Mouse (Mus musculus): ENCODE measurements around the gene Atrn.

Gene Atrn

DNA sequence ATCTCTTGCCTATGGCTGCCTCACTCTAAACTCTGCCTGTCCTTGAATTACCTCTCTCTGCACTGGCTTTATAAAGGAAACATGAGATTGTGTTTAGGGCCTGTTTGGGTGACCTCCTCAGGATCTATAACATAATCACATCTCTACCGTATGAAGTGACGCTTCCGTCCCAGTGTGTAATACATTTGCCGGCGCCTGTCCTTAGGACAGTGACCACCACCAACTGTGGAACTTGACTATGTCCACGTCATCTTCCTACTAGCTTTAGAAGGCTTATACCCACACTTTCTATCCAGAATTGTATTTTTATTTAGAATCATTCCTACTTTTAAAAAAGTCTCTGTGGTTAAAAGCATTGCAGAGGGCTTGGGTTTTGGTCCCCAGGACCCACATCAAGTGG is 131.9 kb downstream of the Atrn start:
- no peak for DNase-seq (ENCODE audit: low read depth in 2 of 2, low spot score in 2 of 2)

DNA sequence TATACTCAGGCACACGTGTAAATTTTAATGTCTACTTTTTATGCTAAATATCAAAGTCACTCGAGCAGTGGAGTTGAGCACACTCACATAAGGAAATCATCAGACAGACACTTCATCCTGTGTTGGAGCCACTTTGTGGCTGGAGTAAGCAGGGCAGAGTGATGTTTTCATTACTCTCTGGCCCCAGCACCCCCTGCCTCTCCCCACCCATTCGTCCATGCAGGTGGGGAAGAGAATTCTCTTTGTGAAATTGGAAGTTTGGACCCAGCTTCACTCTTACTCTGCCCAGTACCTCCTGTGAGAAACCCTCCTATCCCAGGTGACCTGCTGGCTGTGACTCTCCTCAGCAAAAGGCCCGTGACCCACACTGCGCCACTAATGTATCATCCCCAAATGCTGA is 132.4 kb downstream of the Atrn start:
- no peak for DNase-seq (ENCODE audit: low read depth in 2 of 2, low spot score in 2 of 2)

DNA sequence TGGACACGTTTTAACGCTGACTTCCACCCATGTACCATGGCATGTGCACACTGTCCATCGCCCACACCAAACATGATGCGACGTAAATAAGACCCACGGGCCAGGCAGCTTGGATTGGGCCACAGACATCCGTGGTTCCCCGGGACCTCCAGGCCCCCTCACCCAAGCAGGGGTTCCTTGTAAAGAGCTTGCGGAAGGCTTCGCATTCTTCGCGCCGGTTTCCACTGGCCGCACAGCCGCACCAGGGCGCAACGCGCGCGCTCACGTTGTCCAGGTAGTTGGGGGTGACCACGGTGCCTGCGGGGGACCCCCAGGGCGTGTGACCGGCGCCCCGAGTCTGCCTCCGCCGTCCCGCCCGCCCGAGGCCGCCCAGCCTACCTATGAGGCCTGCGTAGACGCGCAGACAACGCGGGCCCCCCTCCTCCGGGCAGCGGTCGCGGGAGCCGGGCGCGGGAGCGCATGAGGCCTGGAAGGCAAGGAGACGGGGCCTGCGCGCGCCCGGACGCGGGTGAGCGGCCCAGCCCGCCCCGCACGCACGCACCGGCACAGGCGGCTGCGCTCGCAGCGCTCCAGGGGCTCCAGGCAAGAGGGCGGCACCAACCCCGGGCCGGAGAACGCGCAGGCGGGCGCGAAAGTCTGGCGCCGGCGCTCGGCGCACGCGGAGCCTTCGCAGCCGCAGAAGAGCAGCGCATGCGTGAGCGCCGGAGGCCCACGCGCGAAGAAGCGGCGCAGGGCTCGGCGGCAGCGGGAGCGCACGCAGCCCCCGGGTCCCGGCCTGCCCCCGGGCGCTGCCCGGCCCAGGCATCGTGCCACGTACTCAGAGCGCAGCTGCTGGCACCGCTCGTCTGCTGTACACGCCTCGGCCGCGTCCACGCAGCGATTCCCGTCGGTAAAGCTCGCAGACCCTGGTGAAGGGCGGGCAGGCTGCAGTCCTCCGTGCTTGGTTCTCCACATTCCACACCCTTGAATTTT is 134.8 kb downstream of the Atrn start:
- DNase-seq (ENCODE audit: low read depth in 2 of 2, low spot score in 2 of 2), result no peak

DNA sequence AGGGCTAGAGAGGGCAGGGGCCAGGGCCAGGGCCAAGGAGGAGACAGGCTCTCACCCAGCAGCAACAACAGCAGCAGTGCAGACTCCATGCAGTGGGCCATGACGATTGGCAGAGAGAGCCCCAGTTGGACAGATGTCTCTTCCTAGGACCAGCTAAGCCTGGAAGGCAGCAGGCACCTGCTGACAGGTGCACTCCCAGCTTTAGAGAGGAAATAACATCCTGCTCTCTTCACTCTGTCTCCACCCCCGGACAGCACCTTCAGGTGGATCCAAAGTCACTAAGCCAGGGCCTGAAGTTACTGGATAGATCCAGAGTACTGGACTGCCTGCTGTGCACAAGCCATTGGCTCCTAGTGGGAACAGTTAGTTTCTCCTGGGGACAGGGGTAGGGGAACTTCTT is 136.7 kb downstream of the Atrn start, which contains the start of gene Gfra4:
Gene Gfra4 (minus strand): TSS at position 101 of the 400 bp plus-strand sequence.
- no peak for DNase-seq (ENCODE audit: low read depth in 2 of 2, low spot score in 2 of 2)

DNA sequence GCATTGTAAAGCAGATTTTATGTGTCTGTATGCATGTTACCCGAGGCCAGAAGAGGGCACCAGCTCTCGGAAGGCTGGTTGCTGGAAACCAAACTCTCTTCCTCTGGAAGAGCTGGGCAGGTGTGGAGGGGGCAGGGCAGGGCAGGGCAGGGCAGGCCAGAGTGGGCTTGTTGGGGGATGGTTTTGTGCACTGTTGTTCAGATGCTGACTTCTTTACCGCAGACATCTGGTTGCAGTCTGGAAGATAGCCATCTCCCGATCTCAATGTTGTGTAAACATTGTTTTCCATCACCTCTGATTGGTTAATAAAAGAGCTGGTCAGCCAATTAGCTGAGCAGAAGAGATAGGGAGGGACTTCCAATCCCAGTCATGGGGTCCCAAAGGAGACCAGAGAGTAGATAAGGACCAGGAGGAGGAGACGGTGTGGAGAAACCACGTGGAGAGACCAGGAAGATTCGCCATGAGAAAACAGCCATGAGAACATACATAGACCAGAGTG is 138.1 kb downstream of the Atrn start:
- no peak for DNase-seq (ENCODE audit: low read depth in 2 of 2, low spot score in 2 of 2)

DNA sequence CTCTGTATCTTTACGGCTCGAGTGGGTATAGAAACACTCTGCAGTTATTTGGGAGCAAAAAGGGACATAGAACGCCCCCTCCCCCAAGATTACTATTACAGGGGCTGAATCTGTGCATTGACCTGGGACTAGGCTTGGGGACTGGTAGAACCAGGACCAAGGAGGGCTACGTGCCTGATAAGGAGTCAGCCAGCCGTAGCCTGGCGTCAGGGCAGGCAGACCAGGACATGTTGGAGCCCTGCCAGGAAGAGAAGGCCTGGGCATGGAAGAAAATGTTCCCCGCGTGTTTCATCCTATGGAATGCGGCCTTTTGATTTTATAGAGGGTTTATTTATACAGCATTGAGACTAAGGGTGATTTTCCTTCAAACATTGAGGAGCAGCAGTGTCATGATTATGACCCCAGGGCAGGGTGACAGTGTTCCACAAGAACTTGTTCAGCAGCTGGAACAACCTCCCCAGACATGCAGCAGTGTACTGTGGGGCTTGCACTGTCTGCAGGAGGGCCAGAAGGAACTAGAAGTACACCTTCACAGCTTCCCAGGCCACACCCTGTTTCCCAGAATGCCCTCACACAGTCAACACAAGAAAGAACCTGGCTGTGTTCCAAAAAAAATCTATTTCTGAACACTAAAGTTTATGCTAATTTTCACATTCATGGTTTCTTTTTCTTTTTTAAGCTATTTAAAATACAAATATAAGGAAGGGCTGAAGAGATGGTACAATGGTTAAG is 138.9 kb downstream of the Atrn start:
- no peak for DNase-seq (ENCODE audit: low read depth in 2 of 2, low spot score in 2 of 2)

DNA sequence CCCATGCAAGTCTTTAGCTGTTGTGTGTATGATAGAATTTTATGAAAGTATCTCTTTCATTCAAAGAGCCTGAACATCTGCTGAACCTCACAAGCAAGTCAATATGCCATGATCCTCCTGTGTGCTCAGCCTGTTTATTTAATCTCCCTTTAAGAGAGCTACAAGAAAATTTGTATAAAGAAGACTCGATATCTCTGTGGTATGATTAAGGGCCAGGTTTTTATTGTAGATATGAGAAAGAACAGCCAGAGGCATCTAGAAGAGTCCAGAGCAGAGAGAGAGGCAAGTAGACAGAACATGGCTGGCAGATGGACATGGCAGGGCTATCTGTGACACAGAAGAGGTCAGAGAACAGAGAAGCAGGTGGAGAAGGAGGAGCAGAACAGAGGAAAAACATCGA is 139.7 kb downstream of the Atrn start:
- DNase-seq (ENCODE audit: low read depth in 2 of 2, low spot score in 2 of 2), result no peak

DNA sequence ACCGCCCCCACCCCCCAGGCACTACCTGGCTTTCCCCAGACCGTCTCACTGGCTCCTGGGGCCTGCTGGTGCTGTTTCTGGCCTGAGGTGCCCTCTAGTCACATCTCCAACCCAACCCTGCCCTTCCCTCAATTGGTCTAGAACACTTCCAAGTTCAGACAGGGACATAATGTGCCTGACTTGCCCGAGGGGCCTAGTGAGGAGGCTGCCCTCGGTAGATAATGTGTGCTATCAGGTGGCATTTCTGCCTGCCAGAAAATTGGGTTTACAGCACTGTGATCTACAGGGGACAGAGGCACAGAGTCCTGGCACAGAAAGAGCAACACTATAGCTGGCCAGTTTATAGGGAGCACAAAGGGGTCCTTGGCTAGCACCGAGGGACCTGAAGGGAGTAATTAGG is 145.7 kb downstream of the Atrn start:
- no peak for DNase-seq (ENCODE audit: low read depth in 2 of 2, low spot score in 2 of 2)

DNA sequence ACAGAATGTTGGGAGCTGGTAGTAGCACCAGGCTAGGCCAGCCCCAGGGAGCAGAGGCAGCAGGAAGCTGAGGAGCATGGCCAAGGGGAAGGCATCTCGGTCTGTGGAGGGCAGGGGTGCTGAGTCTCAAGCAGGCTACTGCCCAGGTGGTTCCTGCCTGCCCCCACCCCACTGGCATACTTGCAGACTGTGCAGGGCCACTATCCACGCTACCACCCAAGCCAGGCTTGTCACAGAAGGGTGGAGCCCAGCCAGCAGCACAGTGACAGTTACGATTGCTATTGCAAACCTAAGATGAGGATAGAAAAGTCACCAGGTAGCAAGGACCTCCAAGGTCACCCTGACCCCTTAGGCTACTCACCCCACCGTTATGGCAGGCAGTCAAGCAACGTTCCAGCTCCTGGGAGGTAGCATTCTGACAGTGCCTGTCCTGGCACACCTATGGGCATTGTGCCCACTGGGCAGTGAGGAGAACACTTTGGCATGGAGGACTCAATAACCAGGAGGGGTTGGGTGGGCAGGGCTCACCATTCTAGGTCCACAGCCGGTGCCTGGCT is 146.6 kb downstream of the Atrn start:
- no peak for DNase-seq (ENCODE audit: low read depth in 2 of 2, low spot score in 2 of 2)

DNA sequence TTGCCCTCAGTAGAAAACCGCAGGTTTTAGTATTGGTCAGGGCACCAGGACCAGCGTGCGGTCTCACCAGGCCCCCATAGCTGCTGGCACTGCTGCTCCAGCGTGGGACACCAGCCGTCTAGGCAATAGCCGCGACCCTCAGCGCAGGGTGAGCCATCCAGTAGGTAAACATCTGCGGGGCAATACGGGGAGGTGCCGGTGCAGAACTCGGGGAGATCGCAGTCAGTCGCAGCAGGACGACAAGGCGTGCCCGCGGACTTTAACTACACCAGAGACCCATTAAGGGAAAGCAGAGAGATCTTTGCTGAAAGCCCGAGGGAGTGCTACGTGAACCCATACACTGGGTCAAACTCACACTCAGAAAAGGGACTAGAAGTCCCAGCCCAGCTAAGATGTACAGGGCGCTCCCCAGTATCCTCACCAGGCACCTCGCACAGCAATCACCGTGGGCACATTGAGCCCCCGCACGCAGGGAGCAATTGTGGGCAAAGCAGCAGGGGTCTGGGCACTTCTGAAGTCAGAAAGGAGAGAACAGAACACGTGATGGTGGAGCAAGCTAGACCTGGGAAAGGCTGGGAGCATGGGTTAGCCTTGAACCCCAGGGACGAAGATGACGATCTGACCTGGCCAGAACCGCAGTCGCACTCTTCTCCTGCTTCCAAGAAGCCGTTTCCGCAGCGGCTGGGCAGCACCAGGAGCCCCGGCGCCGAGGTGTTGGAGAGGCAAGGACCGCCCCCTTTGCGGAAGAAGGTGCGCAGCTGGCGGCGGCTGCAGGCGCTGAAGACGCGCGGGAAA is 147.8 kb downstream of the Atrn start:
- DNase-seq (ENCODE audit: low read depth in 2 of 2, low spot score in 2 of 2), result no peak

DNA sequence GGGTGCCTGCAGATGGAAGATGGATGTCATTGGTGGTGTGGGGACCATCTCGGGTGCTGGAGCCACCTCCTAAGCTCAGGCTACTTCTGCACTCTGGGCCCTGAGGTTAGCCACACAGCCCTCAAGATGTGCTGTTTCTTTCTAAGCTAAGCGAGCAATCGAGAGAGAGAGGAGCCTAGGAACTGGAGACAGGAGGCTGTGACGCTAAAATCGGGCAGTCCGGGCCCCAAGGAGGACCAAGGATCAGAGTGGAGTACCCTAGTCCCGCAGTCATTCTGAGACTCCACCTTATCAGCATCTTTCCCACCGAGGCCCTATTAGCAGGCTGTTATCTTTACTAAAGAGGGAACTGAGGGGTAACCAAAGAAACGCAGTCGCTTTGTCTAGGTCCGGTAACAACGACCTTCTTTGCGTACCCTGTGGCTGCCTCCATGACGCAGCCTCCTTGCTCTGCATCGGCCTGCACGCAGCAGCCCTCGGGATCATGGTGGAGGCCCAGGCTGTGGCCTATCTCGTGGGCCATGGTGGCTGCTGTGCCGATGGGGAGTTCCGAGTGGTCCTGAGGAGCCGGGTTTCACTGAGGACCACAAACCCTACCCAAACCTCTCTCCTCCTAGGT is 148.5 kb downstream of the Atrn start:
- DNase-seq (ENCODE audit: low read depth in 2 of 2, low spot score in 2 of 2), result no peak

DNA sequence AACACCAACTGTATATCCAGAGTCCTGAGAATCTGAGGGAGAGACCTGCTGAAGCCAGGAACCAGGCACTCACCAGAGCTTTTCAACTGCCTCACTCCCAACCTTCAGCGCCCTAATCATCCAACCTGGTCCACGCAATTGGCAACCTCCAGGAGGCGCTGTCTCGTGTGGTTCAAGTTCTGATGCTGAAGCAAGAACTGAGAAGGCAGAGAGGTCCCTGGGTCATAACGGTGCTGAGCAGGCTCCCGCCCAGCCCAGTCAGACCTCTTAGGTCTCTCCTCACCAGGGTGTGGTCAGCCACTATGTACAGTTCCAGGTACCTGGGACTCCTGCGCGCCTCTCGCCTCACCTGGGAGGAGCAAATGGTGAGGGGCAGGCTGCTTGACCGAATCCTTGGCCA is 149.3 kb downstream of the Atrn start:
- peak; percentile 8 to 16 for DNase-seq (ENCODE audit: low read depth in 2 of 2, low spot score in 2 of 2)

DNA sequence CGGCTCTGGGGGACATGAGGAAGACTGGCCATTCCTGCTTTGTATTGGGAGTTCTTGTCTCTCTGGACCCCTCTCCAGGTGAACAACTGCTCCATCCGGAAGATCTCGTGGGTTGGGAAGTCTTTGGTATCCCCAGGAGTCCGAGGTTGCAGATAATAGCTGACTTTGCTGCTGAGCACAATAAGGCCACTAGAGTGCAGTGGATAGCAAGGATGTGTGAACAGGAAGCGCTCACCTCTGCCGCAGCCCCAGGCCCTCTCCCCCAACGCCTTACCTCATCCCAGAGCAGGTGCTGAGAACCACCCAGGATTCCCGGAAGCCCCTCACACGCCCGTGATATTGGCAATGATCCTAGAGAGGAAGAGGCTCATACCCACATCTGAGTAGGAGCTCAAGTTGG is 149.9 kb downstream of the Atrn start:
- DNase-seq (ENCODE audit: low read depth in 2 of 2, low spot score in 2 of 2), result no peak

DNA sequence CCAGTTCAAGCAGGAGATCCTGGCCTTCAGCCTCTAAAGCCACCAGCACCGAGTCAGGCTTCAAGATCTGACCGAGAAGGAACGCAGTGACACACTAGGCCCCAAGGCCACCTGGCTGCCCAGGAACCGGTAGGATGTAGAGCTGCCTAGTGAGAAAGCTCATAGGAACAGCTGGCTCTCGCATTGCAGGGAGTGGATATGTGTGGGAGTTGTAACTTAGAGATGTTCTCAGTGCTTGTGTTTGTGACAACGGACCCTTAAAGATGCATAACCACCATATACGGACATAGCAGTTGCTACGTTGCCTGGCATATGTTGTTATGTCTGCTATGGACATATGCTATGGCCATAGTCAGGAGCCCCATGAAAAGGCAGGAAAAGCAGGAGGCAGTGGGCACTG is 152.4 kb downstream of the Atrn start:
- no peak for DNase-seq (ENCODE audit: low read depth in 2 of 2, low spot score in 2 of 2)

DNA sequence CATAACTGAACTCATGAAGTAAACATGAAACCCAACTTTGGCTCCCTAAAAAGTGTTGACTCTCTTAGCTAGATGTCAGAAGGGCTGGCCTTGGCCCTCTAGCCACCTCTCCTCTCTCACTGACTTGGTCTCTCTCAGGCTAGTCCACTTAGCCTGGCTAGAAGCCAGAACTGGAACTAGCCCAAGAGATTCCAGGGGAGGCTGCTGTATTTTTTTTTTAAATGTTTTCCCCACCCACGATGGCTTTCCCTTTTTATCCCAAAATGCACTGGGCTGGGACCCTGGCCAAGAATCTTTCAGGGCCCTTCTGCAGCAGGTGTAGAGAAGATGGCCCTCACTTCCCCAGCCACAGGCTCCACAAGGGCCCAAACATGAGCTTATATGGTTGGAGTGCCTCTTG is 153.1 kb downstream of the Atrn start:
- DNase-seq (ENCODE audit: low read depth in 2 of 2, low spot score in 2 of 2), result no peak

DNA sequence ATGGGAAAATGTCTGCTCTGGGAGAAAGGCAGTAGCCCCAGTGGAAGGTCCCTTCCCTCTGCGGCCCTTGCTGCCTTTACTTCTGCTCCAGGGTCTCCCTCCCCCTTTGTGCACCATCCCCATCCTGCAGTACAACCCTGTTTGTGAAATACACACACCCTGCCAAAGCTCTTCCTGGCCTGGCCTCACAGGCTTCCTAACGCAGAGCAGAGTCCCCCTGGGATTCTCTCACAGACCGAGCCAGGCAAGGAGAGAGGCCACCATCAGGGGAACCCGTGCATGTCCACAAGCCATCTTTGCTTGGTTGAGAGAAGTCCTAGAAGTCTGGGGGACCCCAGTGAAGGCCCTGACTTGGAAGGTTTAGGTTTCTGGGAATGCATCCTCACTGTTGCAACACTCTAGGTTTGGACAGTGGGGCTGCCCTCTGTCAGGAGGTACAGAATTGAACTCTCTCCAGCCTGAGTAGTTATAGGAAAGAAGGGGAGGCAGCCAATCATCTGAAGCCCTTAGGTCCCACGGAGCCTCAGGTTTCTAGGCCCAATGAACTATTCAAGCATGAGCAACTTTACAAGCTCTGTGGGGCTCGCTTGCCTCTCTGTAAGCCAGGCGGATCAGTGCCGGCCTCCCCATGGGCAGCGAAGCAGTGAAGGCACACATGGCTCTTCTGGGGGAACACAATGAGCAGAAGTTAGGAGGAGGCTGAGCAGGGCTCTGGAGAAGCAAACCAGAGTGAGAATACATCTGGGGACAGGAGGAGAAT is 153.7 kb downstream of the Atrn start:
- DNase-seq (ENCODE audit: low read depth in 2 of 2, low spot score in 2 of 2), result no peak

DNA sequence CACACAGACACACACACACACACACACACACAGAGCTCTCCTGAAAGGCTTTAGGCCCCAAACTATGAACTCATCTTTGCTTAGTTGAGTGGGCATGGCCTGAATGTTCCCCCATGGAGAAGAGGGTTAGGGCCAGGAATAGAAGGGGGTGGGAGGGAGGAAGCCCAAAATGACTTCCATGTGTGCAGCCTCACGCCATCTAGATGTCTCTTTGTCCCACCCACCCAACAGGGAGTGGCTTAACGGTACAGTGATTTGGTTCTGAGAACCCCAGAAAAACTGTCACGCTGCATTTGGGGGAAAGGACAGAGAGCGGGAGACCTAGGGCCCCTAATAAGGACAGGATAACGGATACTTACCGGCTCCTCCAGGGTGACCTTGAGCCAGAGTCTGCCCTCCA is 154.5 kb downstream of the Atrn start:
- no peak for DNase-seq (ENCODE audit: low read depth in 2 of 2, low spot score in 2 of 2)

DNA sequence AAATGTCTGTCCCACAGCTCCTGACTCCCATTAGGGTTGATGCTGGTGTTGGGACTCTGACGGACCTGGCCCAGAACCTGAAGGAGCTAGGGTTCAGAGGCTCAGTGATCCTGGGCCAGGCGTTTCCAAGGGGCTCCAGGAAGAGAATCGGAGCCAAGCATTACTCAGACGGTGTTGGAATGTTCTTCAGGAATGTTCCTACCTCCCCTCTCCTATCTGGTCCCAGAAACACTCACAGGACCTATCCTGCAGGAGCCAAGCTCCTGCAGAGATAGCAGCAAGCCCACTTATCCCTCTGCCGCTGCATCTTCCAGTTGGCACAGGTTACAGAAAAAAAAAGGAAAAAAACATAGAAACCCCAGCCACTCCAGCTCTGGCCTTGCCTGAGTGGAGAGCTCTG is 155.3 kb downstream of the Atrn start:
- DNase-seq (ENCODE audit: low read depth in 2 of 2, low spot score in 2 of 2), result no peak

DNA sequence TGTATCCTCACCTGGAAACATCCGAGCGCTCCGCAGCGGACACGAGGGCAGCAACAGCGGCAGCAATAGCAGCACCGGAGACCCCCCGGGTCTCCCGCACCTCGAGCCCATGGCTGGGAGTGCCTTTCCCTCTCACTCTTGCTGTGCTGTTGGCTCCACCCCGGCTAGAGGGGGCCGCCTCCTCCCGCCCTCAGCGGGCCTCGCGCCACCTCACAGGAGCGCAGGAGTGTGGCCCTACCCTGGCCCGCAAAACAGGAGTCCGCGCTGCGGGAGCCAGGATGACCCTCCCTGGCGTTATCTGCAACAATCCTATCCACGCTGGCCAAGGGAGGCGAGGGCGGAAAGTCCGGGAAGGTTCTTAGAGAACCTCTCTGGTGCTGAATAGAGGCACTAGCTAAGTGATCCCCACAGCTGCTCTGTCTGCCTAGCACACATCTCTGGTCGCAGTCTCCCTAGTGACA is 157.1 kb downstream of the Atrn start, which contains the start of gene Adam33:
Gene Adam33 (minus strand): TSS at position 411 of the 461 bp plus-strand sequence.
- DNase-seq (ENCODE audit: low read depth in 2 of 2, low spot score in 2 of 2), result no peak

DNA sequence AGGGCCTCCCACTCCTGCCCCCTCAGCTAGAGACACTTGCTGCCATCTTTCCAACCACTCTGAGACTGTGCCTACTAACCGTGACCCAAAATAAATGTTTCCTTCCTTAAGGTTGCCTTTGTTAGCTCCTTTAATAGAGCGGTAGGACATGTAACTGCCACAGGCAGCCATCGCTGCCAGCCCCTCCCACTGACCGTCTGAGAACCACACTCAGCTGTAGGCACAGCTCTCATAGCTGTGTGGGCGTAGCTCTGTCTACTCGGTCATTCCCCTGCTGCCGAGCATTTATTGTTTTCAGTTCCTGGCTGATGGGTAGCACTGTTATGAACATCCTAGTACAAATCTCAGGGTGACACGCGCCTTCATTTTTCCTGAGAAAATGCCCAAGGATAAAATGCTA is 160.0 kb downstream of the Atrn start:
- DNase-seq (ENCODE audit: low read depth in 2 of 2, low spot score in 2 of 2), result no peak

Measured in CD8-positive naive resting alpha-beta T cell, adult 2 months (primary cell).